Mouse (Mus musculus) frontal cortex, postnatal 14 days (tissue): ENCODE measurements at regions not wholly inside any gene's neighbourhood (a gene's known extent, or its start where the extent isn't known, plus 50 kb on each side); places are given as distances from the start of the nearest gene placed in this dataset.
A peak's percentile ranks its signal among the peaks of the same experiment; 100 is the strongest.

Source experiments
- DNase-seq, 2 experiments: peaks; one replicate each; pipeline ENCODE4 v3.0.0; 2022; ENCODE audit warnings: low spot score in 2 of 2

- no peak for DNase-seq
Measured at GRCm38 (mm10) chr11:85966207-85966606, 80.0 kb downstream of the Tbx4 start.

GRCm38 (mm10) chr11:85970287-85970686 lies 84.1 kb downstream of the Tbx4 start:
- no peak for DNase-seq

GRCm38 (mm10) chr11:85972385-85972784 lies 86.2 kb downstream of the Tbx4 start:
- DNase-seq: peak; percentile 23 to 61

- DNase-seq: no peak
Measured at GRCm38 (mm10) chr11:85973736-85974135, 87.5 kb downstream of the Tbx4 start.

- DNase-seq: no peak
Measured at GRCm38 (mm10) chr11:85976693-85977434, 90.6 kb downstream of the Tbx4 start.

- no peak for DNase-seq
Measured at GRCm38 (mm10) chr11:85980388-85980787, 94.2 kb downstream of the Tbx4 start.

- DNase-seq: no peak
Measured at GRCm38 (mm10) chr11:85981561-85981960, 95.3 kb downstream of the Tbx4 start.

- DNase-seq: no peak
Measured at GRCm38 (mm10) chr11:85986338-85986737, 100.1 kb downstream of the Tbx4 start.

- no peak for DNase-seq
Measured at GRCm38 (mm10) chr11:85987181-85987580, 101.0 kb downstream of the Tbx4 start.

- no peak for DNase-seq
Measured at GRCm38 (mm10) chr11:85989536-85989935, 103.3 kb downstream of the Tbx4 start.

- DNase-seq: no peak
Measured at GRCm38 (mm10) chr11:85989940-85990493, 103.8 kb downstream of the Tbx4 start.

GRCm38 (mm10) chr11:85995318-85996095 lies 109.3 kb downstream of the Tbx4 start:
- DNase-seq: peak in 1 of 2 experiments; percentile 20

GRCm38 (mm10) chr11:85996686-85997085 lies 110.5 kb downstream of the Tbx4 start:
- DNase-seq: no peak

GRCm38 (mm10) chr11:86003341-86003740 lies 117.1 kb downstream of the Tbx4 start:
- no peak for DNase-seq

GRCm38 (mm10) chr11:86005284-86005683 lies 119.1 kb downstream of the Tbx4 start:
- DNase-seq: no peak

GRCm38 (mm10) chr11:86005899-86006445 lies 119.8 kb downstream of the Tbx4 start:
- DNase-seq: no peak

- no peak for DNase-seq
Measured at GRCm38 (mm10) chr11:86006859-86007258, 120.6 kb downstream of the Tbx4 start.
